Mouse (Mus musculus) MEL (cell line): ENCODE results near the gene Fndc3b. TPM values are rescaled to one million over a fixed set of nuclear protein-coding genes. Genes with fewer than 3 reads are reported as not detected.

Experiments used
- DNase-seq: peaks from one replicate; pipeline ENCODE4 v3.0.0; 2011; ENCODE audit warnings: low read depth, low spot score
- H3K27ac ChIP-seq: 2 replicates; pipeline ENCODE4 v1.5.1; 2012; ENCODE audit warnings: low read depth, mild to moderate bottlenecking, control low read depth, low read length, moderate library complexity; ENCODE audit not compliant: control insufficient read depth
- H3K27me3 ChIP-seq, 2 experiments: fragments of 150-350 bp in 1 of 2; sonication (generic) in 1 of 2; 2 replicates each; pipeline ENCODE4 v1.6.1; 2012; ENCODE audit warnings: low read length in 2 of 2, mild to moderate bottlenecking in 2 of 2, improper control_type of control experiment in 1 of 2, moderate library complexity in 1 of 2; ENCODE audit not compliant: insufficient read depth in 2 of 2, control insufficient read depth in 1 of 2
- H3K36me3 ChIP-seq, 2 experiments: 2 replicates each; pipeline ENCODE4 v1.6.1; 2012 to 2014; ENCODE audit warnings: low read length in 2 of 2, improper control_type of control experiment in 1 of 2, inconsistent platforms in 1 of 2, mild to moderate bottlenecking in 1 of 2; ENCODE audit not compliant: insufficient read depth in 2 of 2, control insufficient read depth in 1 of 2
- H3K4me1 ChIP-seq, 2 experiments: fragments of 150-350 bp in 1 of 2; sonication (generic) in 1 of 2; 2 replicates each; pipeline ENCODE4 v1.6.1; 2012; ENCODE audit warnings: low read length in 2 of 2, improper control_type of control experiment in 1 of 2, mild to moderate bottlenecking in 1 of 2; ENCODE audit not compliant: insufficient read depth in 2 of 2, control insufficient read depth in 1 of 2
- H3K4me3 ChIP-seq, 2 experiments: fragments of 150-350 bp in 1 of 2; sonication (generic) in 1 of 2; 2 replicates each; pipeline ENCODE4 v1.5.1; 2012; ENCODE audit warnings: low read depth in 2 of 2, low read length in 2 of 2, mild to moderate bottlenecking in 2 of 2, moderate library complexity in 2 of 2, control low read depth in 1 of 2, improper control_type of control experiment in 1 of 2; ENCODE audit not compliant: control insufficient read depth in 1 of 2, insufficient read depth in 1 of 2
- H3K79me2 ChIP-seq: 2 replicates; pipeline ENCODE4 v1.6.1; 2012; ENCODE audit warnings: mild to moderate bottlenecking, low read length, moderate library complexity; ENCODE audit not compliant: control insufficient read depth, poor library complexity, insufficient read depth
- H3K9ac ChIP-seq: 2 replicates; pipeline ENCODE4 v1.6.1; 2012; ENCODE audit warnings: low read depth, mild to moderate bottlenecking, control low read depth, low read length, moderate library complexity; ENCODE audit not compliant: control insufficient read depth, poor library complexity, severe bottlenecking
- H3K9me3 ChIP-seq: fragments of 150-350 bp; sonication (generic); replicated peaks from 2 replicates; pipeline ENCODE4 v1.6.1; 2012; ENCODE audit warnings: mild to moderate bottlenecking, low read length, improper control_type of control experiment, moderate library complexity; ENCODE audit not compliant: insufficient read depth
- CHD1 ChIP-seq: IDR thresholded peaks from 2 replicates; pipeline ENCODE4 v1.6.1; 2012; ENCODE audit warnings: low read depth, mild to moderate bottlenecking, inconsistent platforms, low read length, improper control_type of control experiment
- CHD2 ChIP-seq: IDR thresholded peaks from 2 replicates; pipeline ENCODE4 v1.6.1; 2011; ENCODE audit warnings: low read length, improper control_type of control experiment
- CTCF ChIP-seq, 3 experiments: IDR thresholded peaks in 2 of 3; conservative IDR thresholded peaks in 1 of 3; 2 replicates each; pipeline ENCODE4 v1.5.1; 2011 to 2012; ENCODE audit warnings: low read length in 3 of 3, low read depth in 2 of 3, mild to moderate bottlenecking in 2 of 3, improper control_type of control experiment in 1 of 3, inconsistent platforms in 1 of 3, mixed read lengths in 1 of 3, moderate library complexity in 1 of 3; ENCODE audit not compliant: control insufficient read depth in 1 of 3, insufficient read depth in 1 of 3, poor library complexity in 1 of 3, severe bottlenecking in 1 of 3
- ELF1 ChIP-seq: IDR thresholded peaks from 2 replicates; pipeline ENCODE4 v1.6.1; 2014; ENCODE audit warnings: low read depth, mild to moderate bottlenecking, inconsistent platforms, low read length, improper control_type of control experiment, moderate library complexity
- ETS1 ChIP-seq: IDR thresholded peaks from 2 replicates; pipeline ENCODE4 v1.6.1; 2012; ENCODE audit warnings: low read depth, mild to moderate bottlenecking, inconsistent platforms, low read length, improper control_type of control experiment, moderate library complexity
- GATA1 ChIP-seq: IDR thresholded peaks from 2 replicates; pipeline ENCODE4 v1.6.1; 2011; ENCODE audit warnings: low read depth, low read length, improper control_type of control experiment
- HCFC1 ChIP-seq: IDR thresholded peaks from 2 replicates; pipeline ENCODE4 v1.6.1; 2012; ENCODE audit warnings: low read depth, mild to moderate bottlenecking, inconsistent platforms, low read length, improper control_type of control experiment, moderate library complexity
- KAT2A ChIP-seq: conservative IDR thresholded peaks from 2 replicates; pipeline ENCODE4 v1.6.1; 2012; ENCODE audit warnings: low read depth, low read length, improper control_type of control experiment, inconsistent platforms
- MAFK ChIP-seq: IDR thresholded peaks from 2 replicates; pipeline ENCODE4 v1.6.1; 2011; ENCODE audit warnings: low read depth, mild to moderate bottlenecking, low read length, improper control_type of control experiment, borderline replicate concordance
- MAX ChIP-seq: IDR thresholded peaks from 2 replicates; pipeline ENCODE4 v1.6.1; 2011; ENCODE audit warnings: low read length, improper control_type of control experiment
- MAZ ChIP-seq: IDR thresholded peaks from 2 replicates; pipeline ENCODE4 v1.6.1; 2012; ENCODE audit warnings: low read depth, mild to moderate bottlenecking, inconsistent platforms, low read length, improper control_type of control experiment
- MEF2A ChIP-seq: IDR thresholded peaks from 2 replicates; pipeline ENCODE4 v1.6.1; 2014; ENCODE audit warnings: low read depth, mild to moderate bottlenecking, inconsistent platforms, low read length, improper control_type of control experiment; ENCODE audit not compliant: poor library complexity, insufficient replicate concordance, severe bottlenecking; ENCODE audit errors: extremely low read depth
- MXI1 ChIP-seq: IDR thresholded peaks from 2 replicates; pipeline ENCODE4 v1.6.1; 2011; ENCODE audit warnings: mild to moderate bottlenecking, low read depth, low read length, improper control_type of control experiment
- MYB ChIP-seq: IDR thresholded peaks from 2 replicates; pipeline ENCODE4 v1.6.1; 2011; ENCODE audit warnings: mild to moderate bottlenecking, low read depth, low read length, improper control_type of control experiment
- MYC ChIP-seq: IDR thresholded peaks from 2 replicates; pipeline ENCODE4 v1.6.1; 2011; ENCODE audit warnings: low read depth, mild to moderate bottlenecking, low read length, improper control_type of control experiment, moderate library complexity
- NRF1 ChIP-seq: IDR thresholded peaks from 2 replicates; pipeline ENCODE4 v1.6.1; 2014; ENCODE audit warnings: low read depth, mild to moderate bottlenecking, inconsistent platforms, low read length, improper control_type of control experiment, moderate library complexity; ENCODE audit not compliant: poor library complexity, insufficient read depth, severe bottlenecking
- POLR2A ChIP-seq, 2 experiments: IDR thresholded peaks; 2 replicates each; pipeline ENCODE4 v1.6.1; 2011 to 2012; ENCODE audit warnings: low read length in 2 of 2, mild to moderate bottlenecking in 2 of 2, control low read depth in 1 of 2, improper control_type of control experiment in 1 of 2, low read depth in 1 of 2, moderate library complexity in 1 of 2; ENCODE audit not compliant: control insufficient read depth in 1 of 2, insufficient read depth in 1 of 2, poor library complexity in 1 of 2
- POLR2AphosphoS2 ChIP-seq: IDR thresholded peaks from 2 replicates; pipeline ENCODE4 v1.6.1; 2011; ENCODE audit warnings: low read length, improper control_type of control experiment
- TAL1 ChIP-seq: IDR thresholded peaks from 2 replicates; pipeline ENCODE4 v1.6.1; 2012; ENCODE audit warnings: mild to moderate bottlenecking, inconsistent platforms, low read length, moderate library complexity, mixed read lengths
- TCF12 ChIP-seq: IDR thresholded peaks from 2 replicates; pipeline ENCODE4 v1.6.1; 2014; ENCODE audit warnings: low read depth, mild to moderate bottlenecking, inconsistent platforms, low read length, improper control_type of control experiment, moderate library complexity
- USF1 ChIP-seq: IDR thresholded peaks from 2 replicates; pipeline ENCODE4 v1.6.1; 2014; ENCODE audit warnings: low read depth, mild to moderate bottlenecking, inconsistent platforms, low read length, improper control_type of control experiment, moderate library complexity
- ZKSCAN1 ChIP-seq: IDR thresholded peaks from 2 replicates; pipeline ENCODE4 v1.6.1; 2012; ENCODE audit warnings: low read depth, mild to moderate bottlenecking, inconsistent platforms, low read length, improper control_type of control experiment, moderate library complexity
- polyA plus RNA-seq, 2 experiments: library from polyadenylated mRNA; stranded (reverse) in 1 of 2; unstranded in 1 of 2; fragments of >175 nt in 1 of 2; fragments of >200 nt in 1 of 2; gene quantifications; 2 replicates each; pipeline versions ENCODE4 v1.2.1 to v1.2.4; 2012; ENCODE audit warnings: low replicate concordance in 2 of 2, low read depth in 1 of 2; ENCODE audit not compliant: insufficient read length in 2 of 2, insufficient read depth in 1 of 2, missing spikeins in 1 of 2
- total RNA-seq: library from RNA; depleted of rRNA; stranded (reverse); fragments of 300-350 nt; gene quantifications from 2 replicates; pipeline ENCODE4 v1.2.3, GENCODE M21; 2012

Fndc3b gene
- total and polyA plus RNA-seq, 3 experiments, result not detected

- no peak overlapping the region for H3K4me3 ChIP-seq
- H3K36me3 ChIP-seq, result no peaks in the 10 kb centered on the region
- no peak overlapping the region for H3K9ac ChIP-seq
- DNase-seq, result peak; percentile 7
- no peaks in the 10 kb centered on the region for H3K27me3 ChIP-seq
- H3K27ac ChIP-seq, result no peak overlapping the region
- H3K4me1 ChIP-seq, result no peaks in the 10 kb centered on the region
- no peaks in the 10 kb centered on the region for H3K79me2 ChIP-seq
- TF ChIP-seq TCF12, result no peak
- TF ChIP-seq CTCF (IDR thresholded peaks at IDR 0.05 in 2 of 3, conservative IDR thresholded peaks at IDR 0.05 in 1 of 3; ENCODE audit: control insufficient read depth in 1 of 3, insufficient read depth in 1 of 3, low read depth in 2 of 3, low read length in 3 of 3, poor library complexity in 1 of 3, severe bottlenecking in 1 of 3), result peak; percentile 15 to 40 (median 39); a peak in 5 of 6 replicates
- no peaks in the 10 kb centered on the region for H3K9me3 ChIP-seq
Observed at GRCm38 (mm10) chr3:27472846-27473245, 238.3 kb downstream of the Fndc3b start.

DNA sequence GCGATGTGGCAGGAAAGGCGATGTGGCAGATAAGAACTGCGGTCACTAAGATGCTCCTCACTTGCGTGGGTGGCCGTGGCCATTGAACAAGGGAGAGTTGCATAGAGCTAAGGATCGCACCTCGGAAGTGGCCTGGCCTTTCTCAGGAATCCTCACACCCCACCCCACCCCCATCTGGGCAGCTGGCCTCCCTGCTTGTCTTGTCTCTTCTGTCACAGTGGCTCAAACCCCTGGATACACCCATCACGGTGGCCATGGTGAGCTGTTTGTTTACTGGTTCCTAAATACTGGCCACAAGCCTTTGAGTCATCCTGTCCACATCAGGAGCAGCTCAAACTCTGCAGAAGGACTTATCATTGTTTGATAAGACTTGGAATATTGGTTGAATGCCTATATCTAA lies 240.3 kb downstream of the Fndc3b start:
- no peaks in the 10 kb centered on the region for H3K79me2 ChIP-seq
- no peak overlapping the region for H3K27ac ChIP-seq
- no peak for DNase-seq

DNA sequence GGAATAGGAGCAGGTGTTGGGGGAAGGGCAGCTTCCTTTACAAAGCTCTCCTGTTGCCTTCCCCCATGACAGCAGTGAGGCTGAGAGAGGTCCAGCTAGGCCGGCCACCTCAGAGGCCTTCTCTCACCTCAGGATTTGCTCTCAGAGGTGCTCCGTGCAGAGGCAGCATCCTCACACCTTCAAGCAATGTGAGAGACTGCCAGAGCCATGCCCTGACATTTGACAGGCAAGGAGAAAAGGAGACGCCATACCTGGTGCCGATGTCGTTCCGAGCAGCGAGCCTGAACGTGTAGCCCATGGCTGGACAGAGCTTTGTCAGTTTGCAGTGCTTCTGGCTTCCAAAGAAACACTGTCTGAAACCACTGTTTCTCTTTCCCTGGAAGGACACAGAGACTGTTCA lies 241.1 kb downstream of the Fndc3b start:
- no peaks in the 10 kb centered on the region for H3K4me1 ChIP-seq
- TF ChIP-seq MAFK, result no peak
- no peak for TF ChIP-seq CHD2
- no peak for TF ChIP-seq MAZ
- TF ChIP-seq MXI1, result no peak
- TF ChIP-seq MEF2A, result no peak
- no peak for TF ChIP-seq POLR2AphosphoS2
- TF ChIP-seq POLR2A (IDR thresholded peaks at IDR 0.05; ENCODE audit: control insufficient read depth in 1 of 2, insufficient read depth in 1 of 2, low read depth in 1 of 2, low read length in 2 of 2, poor library complexity in 1 of 2), result no peak
- TF ChIP-seq GATA1, result no peak
- no peak for TF ChIP-seq TAL1
- TF ChIP-seq MYB, result no peak
- TF ChIP-seq ZKSCAN1, result no peak
- TF ChIP-seq MYC, result no peak
- TF ChIP-seq CHD1, result no peak
- TF ChIP-seq, all 39 proteins: peak for 0
- no peak for DNase-seq

More for the DNA sequence above, 240.3 kb downstream of the Fndc3b start:
- Histone ChIP-seq H3K9ac (no peak overlapping the region), H3K27me3 (no peaks in the 10 kb centered on the region), H3K36me3 (no peaks in the 10 kb centered on the region), H3K4me1 (no peaks in the 10 kb centered on the region)
- TF ChIP-seq MAX (no peak), NRF1 (no peak), USF1 (no peak), CHD1 (no peak), TAL1 (no peak), ELF1 (no peak), HCFC1 (no peak), CTCF (IDR thresholded peaks at IDR 0.05 in 2 of 3, conservative IDR thresholded peaks at IDR 0.05 in 1 of 3; ENCODE audit: control insufficient read depth in 1 of 3, insufficient read depth in 1 of 3, low read depth in 2 of 3, low read length in 3 of 3, poor library complexity in 1 of 3, severe bottlenecking in 1 of 3) (no peak), KAT2A (no peak), ETS1 (no peak)
- TF ChIP-seq, all 39 proteins: peak for 0
- Histone ChIP-seq H3K4me3 (no peak overlapping the region), H3K9me3 (no peaks in the 10 kb centered on the region)

More for the DNA sequence above, 241.1 kb downstream of the Fndc3b start:
- H3K27me3 ChIP-seq, result no peaks in the 10 kb centered on the region
- no peak overlapping the region for H3K27ac ChIP-seq
- no peak overlapping the region for H3K9ac ChIP-seq
- H3K9me3 ChIP-seq, result no peaks in the 10 kb centered on the region
- no peaks in the 10 kb centered on the region for H3K36me3 ChIP-seq
- no peak overlapping the region for H3K4me3 ChIP-seq
- no peaks in the 10 kb centered on the region for H3K79me2 ChIP-seq
